Mouse (Mus musculus) E14TG2a.4 (cell line): ENCODE results near the gene Slc29a3.
A peak's percentile ranks its signal among the peaks of the same experiment; 100 is the strongest.

Source experiments
- H3K27me3 ChIP-seq: 2 replicates; pipeline ENCODE4 v1.6.1; 2014; ENCODE audit warnings: low read length, control low read depth; ENCODE audit not compliant: insufficient read depth
- H3K36me3 ChIP-seq: 2 replicates; pipeline ENCODE4 v1.6.1; 2014; ENCODE audit warnings: low read length, control low read depth; ENCODE audit not compliant: insufficient read depth
- H3K4me1 ChIP-seq: replicated peaks from 2 replicates; pipeline ENCODE4 v1.6.1; 2014; ENCODE audit warnings: low read depth, low read length, control low read depth
- H3K4me3 ChIP-seq: replicated peaks from 2 replicates; pipeline ENCODE4 v1.5.1; 2014; ENCODE audit warnings: mild to moderate bottlenecking, low read length
- H3K9me3 ChIP-seq: 2 replicates; pipeline ENCODE4 v1.6.1; 2014; ENCODE audit warnings: low read length, control low read depth
- CTCF ChIP-seq: conservative IDR thresholded peaks from 2 replicates; pipeline ENCODE4 v1.5.1; 2014; ENCODE audit warnings: low read length
- NANOG ChIP-seq: IDR thresholded peaks from 2 replicates; pipeline ENCODE4 v1.6.1; 2014; ENCODE audit warnings: borderline replicate concordance, low read length, mixed read lengths
- POU5F1 ChIP-seq: IDR thresholded peaks from 2 replicates; pipeline ENCODE4 v1.6.1; 2014; ENCODE audit warnings: low read length, borderline replicate concordance

The Slc29a3 gene

GRCm38 (mm10) chr10:60739619-60740363 lies 12.8 kb downstream of the Slc29a3 start:
- H3K27me3 ChIP-seq = no peaks in the 10 kb centered on the region
- H3K9me3 ChIP-seq = no peaks in the 10 kb centered on the region
- TF ChIP-seq NANOG = no peak
- TF ChIP-seq POU5F1 = no peak
- TF ChIP-seq CTCF = no peak
- peaks cover 84% of the 10 kb centered on the region for H3K4me1 ChIP-seq
- H3K4me3 ChIP-seq = no peak overlapping the region
- peaks cover 13% of the 10 kb centered on the region; the same call in 1 of the 2 replicates for H3K36me3 ChIP-seq

- no peak overlapping the region for H3K4me3 ChIP-seq
- peaks cover 13% of the 10 kb centered on the region; the same call in 1 of the 2 replicates for H3K36me3 ChIP-seq
- no peak for TF ChIP-seq CTCF
- H3K27me3 ChIP-seq = no peaks in the 10 kb centered on the region
- H3K9me3 ChIP-seq = no peaks in the 10 kb centered on the region
- peaks cover 83% of the 10 kb centered on the region for H3K4me1 ChIP-seq
These were observed 14.5 kb downstream of the Slc29a3 start for GRCm38 (mm10) chr10:60737886-60738640.

- H3K36me3 ChIP-seq = peaks cover 12% of the 10 kb centered on the region; the same call in 1 of the 2 replicates
- no peak for TF ChIP-seq NANOG
- no peak for TF ChIP-seq CTCF
- TF ChIP-seq POU5F1 = no peak
- peaks cover 81% of the 10 kb centered on the region for H3K4me1 ChIP-seq
- no peaks in the 10 kb centered on the region for H3K9me3 ChIP-seq
- H3K4me3 ChIP-seq = 0 out of 2 replicates have a peak overlapping the region, but pooled peaks have one; percentile 10
- no peaks in the 10 kb centered on the region for H3K27me3 ChIP-seq
These were observed 15.3 kb downstream of the Slc29a3 start for GRCm38 (mm10) chr10:60737169-60737728.

- TF ChIP-seq NANOG (no peak), CTCF (no peak), POU5F1 (no peak)
- Histone ChIP-seq H3K9me3 (no peaks in the 10 kb centered on the region), H3K36me3 (peaks cover 9% of the 10 kb centered on the region; the same call in 1 of the 2 replicates), H3K27me3 (no peaks in the 10 kb centered on the region), H3K4me3 (0 out of 2 replicates have a peak overlapping the region, but pooled peaks have one; percentile 26), H3K4me1 (peaks cover 78% of the 10 kb centered on the region)
These were observed 16.9 kb downstream of the Slc29a3 start for GRCm38 (mm10) chr10:60735737-60736136.

- no peak overlapping the region for H3K4me3 ChIP-seq
- no peaks in the 10 kb centered on the region for H3K9me3 ChIP-seq
- no peak for TF ChIP-seq CTCF
- TF ChIP-seq NANOG = no peak
- peaks cover 88% of the 10 kb centered on the region for H3K4me1 ChIP-seq
- no peaks in the 10 kb centered on the region for H3K27me3 ChIP-seq
- peaks cover 9% of the 10 kb centered on the region; the same call in 1 of the 2 replicates for H3K36me3 ChIP-seq
These were observed 19.1 kb downstream of the Slc29a3 start for GRCm38 (mm10) chr10:60733471-60733870.

GRCm38 (mm10) chr10:60732397-60732861 lies 20.2 kb downstream of the Slc29a3 start:
- TF ChIP-seq NANOG = no peak
- TF ChIP-seq CTCF = no peak
- TF ChIP-seq POU5F1 = no peak
- peaks cover 90% of the 10 kb centered on the region for H3K4me1 ChIP-seq
- no peaks in the 10 kb centered on the region for H3K9me3 ChIP-seq
- no peaks in the 10 kb centered on the region for H3K27me3 ChIP-seq
- H3K4me3 ChIP-seq = no peak overlapping the region
- H3K36me3 ChIP-seq = peaks cover 9% of the 10 kb centered on the region; the same call in 1 of the 2 replicates

- Histone ChIP-seq H3K27me3 (no peaks in the 10 kb centered on the region), H3K36me3 (peaks cover 6% of the 10 kb centered on the region; the same call in 1 of the 2 replicates)
- no peak for TF ChIP-seq CTCF
- no peak for TF ChIP-seq NANOG
- TF ChIP-seq POU5F1 = no peak
These were observed 20.9 kb downstream of the Slc29a3 start for GRCm38 (mm10) chr10:60731742-60732141.

GRCm38 (mm10) chr10:60727301-60727700 lies 25.3 kb downstream of the Slc29a3 start:
- no peak for TF ChIP-seq CTCF
- no peak for TF ChIP-seq POU5F1
- TF ChIP-seq NANOG = no peak
- peaks cover 96% of the 10 kb centered on the region for H3K4me1 ChIP-seq
- H3K36me3 ChIP-seq = no peaks in the 10 kb centered on the region
- H3K4me3 ChIP-seq = no peak overlapping the region
- no peaks in the 10 kb centered on the region for H3K9me3 ChIP-seq
- H3K27me3 ChIP-seq = no peaks in the 10 kb centered on the region

More at GRCm38 (mm10) chr10:60731742-60732141, 20.9 kb downstream of the Slc29a3 start:
- Histone ChIP-seq H3K9me3 (no peaks in the 10 kb centered on the region), H3K4me1 (peaks cover 90% of the 10 kb centered on the region), H3K4me3 (no peak overlapping the region)
